Mouse (Mus musculus) kidney, adult 8-10 months (tissue): Measurements from ENCODE around the gene Txlna.

Source experiments
- DNase-seq, 2 experiments: peaks; one replicate each; pipeline ENCODE4 v3.0.0; 2022

Gene Txlna

DNA sequence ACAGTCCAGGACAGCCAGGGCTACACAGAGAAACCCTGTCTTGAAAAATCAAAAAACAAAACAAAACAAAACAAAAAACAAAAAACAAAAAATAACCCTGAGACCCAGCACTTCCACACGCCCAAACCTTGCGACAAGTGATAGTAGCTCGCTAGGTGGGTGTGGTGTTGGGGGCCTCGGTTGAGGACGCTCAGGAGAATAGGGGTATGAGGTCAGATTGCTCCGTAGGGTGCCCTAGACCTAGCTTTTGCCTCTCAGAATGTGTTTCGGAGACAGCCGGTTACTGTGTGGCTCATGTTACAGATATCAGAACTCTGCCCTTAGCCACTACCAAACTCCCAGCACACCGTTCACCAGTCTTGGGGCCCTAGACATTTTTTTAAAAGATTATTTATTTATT, 55.1 kb downstream of the Txlna start:
- no peak for DNase-seq

DNA sequence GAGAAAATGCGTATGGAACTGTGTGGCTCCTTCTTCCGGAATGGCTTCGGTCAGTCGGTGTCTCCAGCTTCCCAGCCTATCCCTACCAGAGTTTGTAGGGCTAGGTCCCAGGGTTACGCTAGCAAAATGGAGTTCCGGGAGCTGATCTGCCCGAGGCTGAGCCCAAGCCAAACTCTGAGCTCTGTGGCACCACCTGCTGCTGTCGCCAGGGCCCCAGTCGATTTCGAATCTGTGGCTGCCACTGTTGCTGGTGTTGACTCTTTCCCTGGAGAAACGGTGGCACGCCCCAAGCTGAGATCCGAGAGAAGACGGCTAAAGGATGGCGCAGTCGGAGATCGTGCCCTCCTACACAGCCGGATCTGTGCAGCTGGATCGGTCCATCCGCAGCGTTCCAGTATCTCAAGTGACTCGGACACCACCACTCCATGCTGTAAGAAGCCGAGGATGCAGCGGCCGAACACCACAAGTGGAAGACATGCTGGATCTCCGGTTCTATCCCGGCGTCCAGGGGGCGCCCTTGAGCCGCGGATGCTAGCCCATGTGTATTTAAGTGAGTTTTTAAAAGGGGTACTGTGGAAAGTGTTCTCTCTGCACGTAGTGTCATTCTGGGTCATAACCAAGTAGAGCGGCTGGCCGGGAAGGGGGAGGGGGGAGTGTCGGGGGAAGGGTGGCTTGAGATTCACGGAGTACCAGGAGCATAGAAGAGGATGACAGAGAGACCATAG, 55.8 kb downstream of the Txlna start:
- peak; percentile 79 to 92 for DNase-seq

GRCm38 (mm10) chr4:129584370-129584769, 56.5 kb downstream of the Txlna start:
- DNase-seq = no peak

DNA sequence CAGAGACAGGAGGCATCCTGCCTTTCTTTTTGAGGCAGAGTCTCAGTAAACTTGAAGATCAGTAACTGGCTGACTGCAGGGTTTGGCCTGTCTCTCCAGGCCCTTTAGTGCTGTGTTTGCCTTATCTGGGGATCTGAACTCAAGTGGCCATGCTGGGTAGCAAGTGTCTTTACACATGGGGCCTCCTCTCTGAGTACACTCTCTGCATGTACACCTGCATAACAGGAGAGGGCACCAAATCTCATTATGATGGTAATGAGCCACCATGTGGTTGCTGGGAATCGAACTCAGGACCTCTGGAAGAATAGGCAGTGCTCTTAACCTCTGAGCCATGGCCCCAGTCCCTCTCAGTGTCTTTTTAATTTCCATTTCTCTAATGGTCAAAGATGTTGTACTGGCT, 58.6 kb downstream of the Txlna start:
- DNase-seq = no peak

DNA sequence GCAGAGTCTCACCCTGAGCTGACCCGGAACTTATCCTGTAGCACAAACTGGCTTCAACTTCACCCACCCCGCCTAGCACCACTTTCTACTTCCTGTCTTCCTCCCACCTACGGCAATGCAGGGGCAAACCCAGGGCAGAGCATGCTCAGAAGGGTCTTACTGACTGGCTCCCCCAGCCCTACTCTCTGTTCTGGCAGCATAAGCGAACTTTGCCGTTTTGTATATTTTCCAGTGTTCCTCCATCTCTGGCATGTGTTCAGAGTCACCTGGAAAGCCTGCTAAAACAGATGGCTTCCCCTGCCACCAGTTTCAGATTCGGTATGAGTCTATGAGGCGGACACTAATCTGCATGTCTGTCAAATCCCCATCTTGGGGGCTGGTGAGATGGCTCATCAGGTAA, 60.5 kb downstream of the Txlna start:
- no peak for DNase-seq

DNA sequence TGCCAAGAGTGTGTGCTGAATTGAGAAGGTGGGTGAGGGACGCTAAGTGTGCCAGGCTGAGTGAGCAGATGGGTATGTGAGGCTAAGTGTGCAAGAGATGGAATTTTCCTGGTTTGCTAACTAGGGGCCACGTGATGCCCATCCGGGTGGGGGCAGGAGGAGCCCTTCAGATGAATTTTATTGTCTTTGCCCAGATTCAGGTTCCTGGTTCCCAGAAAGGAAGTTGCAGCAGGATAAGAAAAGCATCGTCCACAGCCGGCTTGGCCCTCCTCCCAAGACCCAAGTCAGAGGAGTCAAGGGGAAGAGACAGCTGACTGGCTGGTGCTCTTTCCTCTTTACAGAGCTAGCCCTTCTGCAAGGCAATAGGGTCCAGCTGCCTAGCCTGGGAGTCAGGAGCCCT, 62.4 kb downstream of the Txlna start, which contains the start of gene Fam167b:
Fam167b (minus strand) TSS at position 84 of the 400 bp plus-strand sequence.
- DNase-seq = peak; percentile 69 to 70

GRCm38 (mm10) chr4:129577688-129578087, 63.2 kb downstream of the Txlna start:
- no peak for DNase-seq

GRCm38 (mm10) chr4:129576863-129577491, 63.9 kb downstream of the Txlna start:
- DNase-seq = peak; percentile 59 to 78
